Mouse (Mus musculus) bone marrow macrophage, adult 2 months (primary cell): ENCODE data around the gene Cep295nl.

Experiments
- CTCF ChIP-seq: IDR thresholded peaks from 2 replicates; pipeline ENCODE4 v1.5.1; 2012; ENCODE audit warnings: low read depth, mild to moderate bottlenecking, low read length, moderate library complexity
- POLR2A ChIP-seq: IDR thresholded peaks from 2 replicates; pipeline ENCODE4 v1.6.1; 2012; ENCODE audit warnings: mild to moderate bottlenecking, low read depth, low read length, borderline replicate concordance

- no peak for TF ChIP-seq POLR2A
- TF ChIP-seq CTCF, result no peak
Measured at GRCm38 (mm10) chr11:118342400-118342981, at the start of gene Cep295nl.
